Mouse (Mus musculus) stomach, postnatal 0 days (tissue): ENCODE measurements at regions not wholly inside any gene's neighbourhood (a gene's known extent, or its start where the extent isn't known, plus 50 kb on each side); places are given as distances from the start of the nearest gene placed in this dataset.
A peak's percentile ranks its signal among the peaks of the same experiment; 100 is the strongest.

Experiments
- ATAC-seq: fragments of 200-750 bp; cut with Nextera tagmentation; 2 replicates; pipeline ENCODE4 v1.8.0; 2017; ENCODE audit not compliant: low FRiP score, low TSS enrichment
- DNase-seq: peaks from one replicate; pipeline ENCODE4 v3.0.0-alpha.2; 2016; ENCODE audit warnings: low spot score
- H3K27ac ChIP-seq: fragments of 300-500 bp; sonication (generic); replicated peaks from 2 replicates; pipeline ENCODE4 v1.5.1; 2014; ENCODE audit warnings: mild to moderate bottlenecking, control low read depth
- H3K27me3 ChIP-seq: fragments of 300-500 bp; sonication (generic); 2 replicates; pipeline ENCODE4 v1.6.1; 2014; ENCODE audit warnings: low read length; ENCODE audit not compliant: control insufficient read depth, insufficient read depth
- H3K36me3 ChIP-seq: fragments of 300-500 bp; sonication (generic); 2 replicates; pipeline ENCODE4 v1.6.1; 2014; ENCODE audit warnings: low read length, mixed read lengths; ENCODE audit not compliant: control insufficient read depth, insufficient read depth
- H3K4me1 ChIP-seq: fragments of 300-500 bp; sonication (generic); replicated peaks from 2 replicates; pipeline ENCODE4 v1.6.1; 2014; ENCODE audit warnings: antibody characterized with exemption; ENCODE audit not compliant: control insufficient read depth, insufficient read depth
- H3K4me2 ChIP-seq: fragments of 300-500 bp; sonication (generic); replicated peaks from 2 replicates; pipeline ENCODE4 v1.6.1; 2014; ENCODE audit warnings: low read depth, mild to moderate bottlenecking, control low read depth, moderate library complexity
- H3K4me3 ChIP-seq: fragments of 300-500 bp; sonication (generic); 2 replicates; pipeline ENCODE4 v1.5.1; 2014; ENCODE audit warnings: low read depth, low read length, control low read depth
- H3K9ac ChIP-seq: fragments of 300-500 bp; sonication (generic); 2 replicates; pipeline ENCODE4 v1.6.1; 2014; ENCODE audit warnings: mild to moderate bottlenecking, low read length, control low read depth, mixed read lengths
- H3K9me3 ChIP-seq: fragments of 300-500 bp; sonication (generic); 2 replicates; pipeline ENCODE4 v1.6.1; 2016; ENCODE audit warnings: low read length; ENCODE audit not compliant: control insufficient read depth
- CTCF ChIP-seq: IDR thresholded peaks from 2 replicates; pipeline ENCODE4 v1.5.1; 2016; ENCODE audit warnings: antibody characterized with exemption, low read depth, mild to moderate bottlenecking, moderate library complexity
- EP300 ChIP-seq: optimal IDR thresholded peaks from 2 replicates; pipeline ENCODE3; 2016; ENCODE audit warnings: antibody characterized with exemption
- WGBS: fragments of 180-500 bp; shearing (Covaris S2); extraction: QIAGEN DNeasy Blood & Tissue Kit; methylation state at CpG from one replicate; pipeline ENCODE4 v1.1.7; 2014; 5-methylcytosine and 5-hydroxymethylcytosine counted together

GRCm38 (mm10) chr9:63862427-63862826 is 104.6 kb upstream of the Smad3 start:
- Histone ChIP-seq H3K27me3 (no peaks in the 10 kb centered on the region), H3K9me3 (no peaks in the 10 kb centered on the region), H3K4me2 (no peak overlapping the region), H3K9ac (no peak overlapping the region), H3K4me3 (no peak overlapping the region), H3K36me3 (no peaks in the 10 kb centered on the region), H3K27ac (no peak overlapping the region), H3K4me1 (no peaks in the 10 kb centered on the region)
- DNase-seq, result peak; percentile 58
- ATAC-seq, result no peak
- TF ChIP-seq EP300, result no peak
- TF ChIP-seq CTCF, result peak; percentile 62
- 37% methylated on average over 6 of the region's 6 CpGs for WGBS

- Histone ChIP-seq H3K4me1 (no peaks in the 10 kb centered on the region), H3K9me3 (no peaks in the 10 kb centered on the region), H3K27me3 (no peaks in the 10 kb centered on the region), H3K9ac (no peak overlapping the region), H3K4me3 (no peak overlapping the region), H3K27ac (no peak overlapping the region), H3K4me2 (no peak overlapping the region), H3K36me3 (no peaks in the 10 kb centered on the region)
- DNase-seq (no peak), ATAC-seq (no peak)
- no peak for TF ChIP-seq CTCF
- no peak for TF ChIP-seq EP300
- WGBS, result 61% methylated on average over 4 of the region's 4 CpGs
Observed at GRCm38 (mm10) chr9:63861418-63861817, 103.6 kb upstream of the Smad3 start.

- no peak overlapping the region for H3K9ac ChIP-seq
- no peak for TF ChIP-seq CTCF
- no peak for TF ChIP-seq EP300
- ATAC-seq, result no peak
- no peaks in the 10 kb centered on the region for H3K36me3 ChIP-seq
- 81% methylated on average over 2 of the region's 2 CpGs for WGBS
- H3K4me3 ChIP-seq, result no peak overlapping the region
- DNase-seq, result no peak
- H3K4me2 ChIP-seq, result no peak overlapping the region
- no peaks in the 10 kb centered on the region for H3K27me3 ChIP-seq
- H3K4me1 ChIP-seq, result no peaks in the 10 kb centered on the region
- no peak overlapping the region for H3K27ac ChIP-seq
- H3K9me3 ChIP-seq, result no peaks in the 10 kb centered on the region
Observed at GRCm38 (mm10) chr9:63860196-63860595, 102.4 kb upstream of the Smad3 start.

GRCm38 (mm10) chr9:63856065-63856736 is 98.4 kb upstream of the Smad3 start:
- Histone ChIP-seq H3K27me3 (no peaks in the 10 kb centered on the region), H3K9me3 (no peaks in the 10 kb centered on the region), H3K4me3 (no peak overlapping the region), H3K27ac (no peak overlapping the region), H3K36me3 (no peaks in the 10 kb centered on the region), H3K4me1 (no peaks in the 10 kb centered on the region), H3K4me2 (no peak overlapping the region), H3K9ac (no peak overlapping the region)
- TF ChIP-seq CTCF, result no peak
- no peak for TF ChIP-seq EP300
- 51% methylated on average over 9 of the region's 9 CpGs for WGBS
- no peak for ATAC-seq
- no peak for DNase-seq

- no peaks in the 10 kb centered on the region for H3K9me3 ChIP-seq
- DNase-seq, result no peak
- 55% methylated on average over 12 of the region's 12 CpGs for WGBS
Observed at GRCm38 (mm10) chr9:63851809-63852208, 94.0 kb upstream of the Smad3 start.

GRCm38 (mm10) chr9:63850316-63850693 is 92.5 kb upstream of the Smad3 start:
- Histone ChIP-seq H3K4me3 (no peak overlapping the region), H3K36me3 (no peaks in the 10 kb centered on the region), H3K27me3 (no peaks in the 10 kb centered on the region), H3K4me1 (no peaks in the 10 kb centered on the region), H3K9ac (no peak overlapping the region), H3K4me2 (no peak overlapping the region), H3K27ac (no peak overlapping the region), H3K9me3 (no peaks in the 10 kb centered on the region)
- TF ChIP-seq EP300 (no peak), CTCF (no peak)
- WGBS, result 67% methylated on average over 2 of the region's 2 CpGs
- ATAC-seq, result no peak; the same call in 1 of the 2 replicates
- DNase-seq, result no peak

More at GRCm38 (mm10) chr9:63851809-63852208, 94.0 kb upstream of the Smad3 start:
- Histone ChIP-seq H3K9ac (no peak overlapping the region), H3K27ac (no peak overlapping the region), H3K36me3 (no peaks in the 10 kb centered on the region), H3K4me1 (no peaks in the 10 kb centered on the region), H3K4me3 (no peak overlapping the region), H3K27me3 (no peaks in the 10 kb centered on the region), H3K4me2 (no peak overlapping the region)
- TF ChIP-seq EP300 (no peak), CTCF (no peak)
- ATAC-seq, result no peak
